Mouse (Mus musculus) heart, adult 18-20 months (tissue): ENCODE measurements at regions not wholly inside any gene's neighbourhood (a gene's known extent, or its start where the extent isn't known, plus 50 kb on each side); places are given as distances from the start of the nearest gene placed in this dataset.
"Not testable (repeated sequence)": the region's sequence is repeated elsewhere in the genome, so short reads cannot be mapped to it uniquely, and the experiment has no call there.

Experiments used
- DNase-seq, 2 experiments: peaks; one replicate each; pipeline ENCODE4 v3.0.0; 2021 to 2022; ENCODE audit warnings: mixed read lengths in 1 of 2

GRCm38 (mm10) chr1:16904690-16905089 is 811.6 kb upstream of the 4930444P10Rik start:
- DNase-seq, result no peak

DNA sequence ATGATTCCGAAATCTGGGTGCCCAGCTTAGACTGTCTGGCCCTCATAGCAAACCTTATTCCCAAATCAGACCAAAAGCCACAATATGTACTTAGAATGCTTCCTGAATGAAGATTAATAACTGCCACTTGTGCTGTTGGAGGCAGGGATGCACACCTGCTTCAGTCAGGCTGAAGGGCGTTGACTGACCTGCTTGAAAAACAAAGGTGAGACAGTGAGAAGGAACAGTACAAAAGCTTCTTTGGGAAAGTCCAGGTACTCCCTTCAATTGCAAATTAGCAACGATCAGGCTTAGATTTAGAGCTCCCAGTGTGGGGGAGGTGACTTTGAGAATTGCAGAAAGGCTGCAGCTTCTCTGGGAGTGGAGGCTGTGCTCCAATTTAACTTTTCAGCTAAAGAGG is 775.3 kb upstream of the 4930444P10Rik start:
- not testable (repeated sequence) for DNase-seq

DNA sequence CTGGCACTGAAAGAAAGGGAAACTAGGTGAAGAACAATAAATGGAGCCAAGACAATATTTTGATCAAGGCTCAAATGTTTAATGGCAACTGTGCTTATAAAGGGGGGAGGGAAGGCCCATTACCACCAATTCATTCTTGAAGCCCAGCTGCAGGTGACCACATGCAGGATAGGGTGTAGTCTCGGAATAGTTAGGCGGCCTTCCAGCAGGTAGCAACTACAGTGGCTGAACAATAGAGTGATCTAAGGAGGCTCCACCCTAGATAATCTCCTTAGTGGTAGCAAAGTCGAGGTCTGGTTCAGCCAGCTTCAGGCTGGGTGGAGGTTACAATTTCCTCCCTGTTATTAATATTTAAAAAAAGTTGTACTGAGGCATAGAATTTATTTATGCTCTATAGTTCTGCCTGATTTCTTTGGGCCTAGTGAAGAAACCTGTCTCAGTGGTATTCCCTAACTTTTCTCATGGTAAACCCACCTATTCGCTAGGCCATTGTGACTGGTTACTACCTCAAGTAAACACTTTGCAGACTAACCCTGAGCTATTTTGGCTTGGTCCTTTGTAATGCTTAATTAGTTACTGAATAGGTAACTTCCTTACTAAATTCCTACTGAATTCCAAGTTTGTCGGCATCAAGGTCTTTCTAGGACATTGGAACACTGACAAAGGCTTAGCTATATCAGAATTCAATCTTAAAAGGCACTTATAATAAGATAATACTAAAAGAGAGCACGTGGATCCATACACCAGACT is 774.1 kb upstream of the 4930444P10Rik start:
- DNase-seq, result not testable (repeated sequence)

DNA sequence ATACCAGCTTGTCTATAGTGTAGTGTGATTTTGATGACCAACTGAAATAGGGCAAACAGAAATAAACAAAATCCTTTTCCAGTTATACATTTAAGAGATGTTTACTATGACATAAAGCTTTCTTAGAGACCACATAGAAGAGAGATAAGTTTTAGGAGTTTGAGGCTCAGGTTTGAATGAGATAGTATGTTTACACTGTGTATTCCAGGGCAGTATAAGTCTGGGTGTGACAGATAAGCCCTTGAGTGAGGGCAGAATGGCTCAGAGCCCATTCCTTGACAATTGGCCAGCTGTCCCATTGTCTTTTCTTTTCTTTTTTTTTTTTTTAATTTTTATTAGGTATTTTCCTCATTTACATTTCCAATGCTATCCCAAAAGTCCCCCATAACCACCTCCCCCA is 744.0 kb upstream of the 4930444P10Rik start:
- DNase-seq, result no peak

DNA sequence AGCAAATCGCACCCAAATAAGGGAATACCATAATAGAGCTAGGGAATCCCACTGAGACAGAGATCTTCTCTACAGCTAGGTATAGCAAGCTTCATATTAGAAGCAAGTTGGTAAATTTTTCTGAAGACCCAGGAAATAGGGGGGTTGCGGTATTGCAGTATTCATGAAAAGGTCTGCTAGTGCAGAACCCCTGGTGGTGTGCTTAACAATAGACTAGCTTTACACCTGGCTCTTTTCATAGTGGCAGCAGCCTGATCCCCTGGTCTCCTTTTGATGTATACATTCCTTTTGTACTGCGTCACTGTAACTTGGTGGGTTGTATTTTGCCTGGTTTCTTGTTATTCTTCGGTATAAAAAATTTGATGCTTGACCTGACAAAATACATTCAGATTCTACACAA is 731.6 kb upstream of the 4930444P10Rik start:
- DNase-seq, result not testable (repeated sequence)

GRCm38 (mm10) chr1:16824057-16824456 is 730.9 kb upstream of the 4930444P10Rik start:
- no peak for DNase-seq

- no peak for DNase-seq
These were observed 728.1 kb upstream of the 4930444P10Rik start for GRCm38 (mm10) chr1:16821186-16821585.

DNA sequence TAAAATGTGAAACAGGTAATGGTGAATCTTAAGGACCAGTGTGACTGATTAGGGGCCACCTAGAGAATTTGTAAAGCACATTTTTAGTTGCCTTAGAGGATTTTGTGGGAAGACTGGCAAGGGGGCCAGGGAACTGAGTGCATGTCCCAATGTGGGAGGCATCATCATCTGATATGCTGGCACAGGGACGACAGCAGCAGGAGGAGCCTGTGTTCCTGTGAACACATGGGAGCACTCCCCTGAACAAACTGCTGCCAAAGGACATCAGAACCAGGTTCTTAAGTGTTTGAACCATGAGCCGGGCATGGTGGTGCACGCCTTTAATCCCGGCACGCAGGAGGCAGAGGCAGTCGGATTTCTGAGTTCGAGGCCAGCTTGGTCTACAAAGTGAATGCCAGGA is 723.4 kb upstream of the 4930444P10Rik start:
- no peak for DNase-seq

DNA sequence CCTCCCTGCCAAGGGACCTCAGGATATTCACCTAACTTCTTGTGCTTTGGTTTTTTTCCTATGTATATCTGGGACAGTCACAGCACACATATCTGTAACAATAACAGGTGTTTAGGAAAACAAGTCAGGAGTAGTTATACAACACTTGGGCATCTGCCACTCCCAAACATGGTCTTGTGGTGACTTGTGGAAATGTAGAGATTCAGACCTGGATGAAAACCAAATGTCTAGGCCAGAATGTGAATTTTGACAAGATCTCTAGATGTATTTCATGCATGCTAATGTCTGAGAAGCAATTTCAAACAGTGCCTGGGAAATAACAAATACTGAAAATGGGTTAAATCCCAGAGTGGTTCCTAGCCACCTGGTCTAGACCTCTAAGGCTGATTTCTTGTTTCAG is 722.6 kb upstream of the 4930444P10Rik start:
- DNase-seq, result no peak

DNA sequence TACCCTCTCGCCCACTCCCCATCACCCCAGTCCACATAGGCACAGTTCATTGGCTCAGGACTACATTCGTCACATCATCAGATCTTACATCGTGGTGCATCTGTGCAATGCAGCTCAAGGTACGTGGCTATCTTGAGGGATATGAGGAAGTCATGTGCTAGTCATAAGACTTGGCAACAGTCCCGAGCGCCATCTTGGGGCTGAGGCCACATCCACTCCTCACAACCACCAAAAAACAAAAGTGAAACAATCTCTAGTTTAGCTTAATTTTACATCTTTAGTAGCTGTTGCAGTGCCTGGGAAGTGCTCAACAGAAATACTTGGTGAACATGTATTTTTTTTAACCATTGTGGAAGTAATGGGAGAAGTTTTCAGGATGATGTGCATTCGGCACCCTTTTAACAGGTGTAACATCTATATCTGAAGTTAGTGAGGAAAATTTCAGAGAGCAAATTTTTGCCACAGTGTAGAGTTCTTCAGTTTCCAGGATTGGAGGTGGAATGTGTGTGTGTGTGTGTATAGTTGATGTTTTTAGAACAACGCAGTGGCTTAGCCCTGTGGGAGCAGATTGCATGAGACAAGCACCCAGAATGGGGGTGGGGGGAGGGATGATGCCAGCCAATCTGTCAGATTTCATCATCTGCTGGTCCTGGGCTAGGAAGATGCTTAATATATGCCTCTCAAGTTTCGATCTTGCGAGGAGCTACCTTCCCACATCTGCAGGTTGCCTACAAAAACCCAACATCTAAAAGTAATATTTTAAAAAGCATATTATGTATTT is 716.4 kb upstream of the 4930444P10Rik start:
- DNase-seq, result no peak

DNA sequence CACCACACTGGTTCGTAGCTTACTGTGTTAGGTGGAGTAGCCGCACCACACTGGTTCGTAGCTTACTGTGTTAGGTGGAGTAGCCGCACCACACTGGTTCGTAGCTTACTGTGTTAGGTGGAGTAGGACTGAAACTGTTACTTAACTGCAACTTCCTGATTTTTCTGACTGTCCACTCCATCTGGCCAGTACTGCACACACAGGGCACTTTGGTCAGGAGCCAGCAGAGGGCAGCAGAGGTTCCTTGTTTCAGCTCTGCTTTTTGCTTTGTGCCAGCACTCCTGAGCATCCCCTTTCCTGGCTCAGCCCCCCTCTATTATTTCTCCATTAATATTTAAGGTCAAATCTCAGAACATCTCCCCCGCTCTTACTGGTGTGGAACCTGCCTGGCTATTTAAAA is 705.2 kb upstream of the 4930444P10Rik start:
- peak; percentile 77 to 87 for DNase-seq

DNA sequence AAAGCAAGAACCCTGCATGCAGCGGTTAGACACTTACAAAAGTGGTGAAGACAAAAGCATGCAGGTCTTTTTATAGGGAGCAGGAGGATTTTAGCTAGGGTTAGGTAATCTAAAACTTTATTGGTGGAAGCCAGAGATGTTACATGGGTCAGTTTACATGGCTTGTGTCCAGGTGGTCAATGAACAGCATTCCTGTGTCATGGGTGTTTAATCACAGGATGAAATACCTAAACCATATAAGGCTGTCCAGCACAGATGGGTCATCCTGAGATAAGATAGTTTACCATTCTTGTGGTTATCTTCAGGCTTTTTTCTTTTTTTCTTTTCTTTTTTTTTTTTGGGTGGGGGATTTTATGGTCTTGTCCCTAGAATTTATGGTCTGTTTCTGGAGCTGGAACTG is 703.3 kb upstream of the 4930444P10Rik start:
- DNase-seq, result no peak

GRCm38 (mm10) chr1:16790733-16791309 is 697.7 kb upstream of the 4930444P10Rik start:
- DNase-seq, result no peak

DNA sequence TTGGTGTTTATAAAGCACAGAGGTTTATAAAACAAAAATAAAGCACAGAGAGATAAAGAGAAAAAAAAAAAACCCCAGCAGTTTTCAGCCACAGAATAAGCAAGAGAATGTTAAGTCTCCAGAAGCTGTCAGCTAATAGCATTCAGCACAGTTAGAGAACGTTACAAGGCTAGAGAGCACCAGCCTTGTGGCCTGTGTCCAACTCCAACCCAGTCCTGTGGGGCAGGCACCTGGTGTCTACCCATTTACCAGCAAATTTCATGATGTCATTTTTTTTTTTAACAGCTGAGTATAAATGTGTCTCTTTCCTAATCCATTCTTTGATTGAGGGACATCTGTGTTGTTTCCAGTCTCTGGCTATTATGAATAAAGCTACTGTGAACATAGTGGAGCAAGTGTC is 686.7 kb upstream of the 4930444P10Rik start:
- no peak for DNase-seq

DNA sequence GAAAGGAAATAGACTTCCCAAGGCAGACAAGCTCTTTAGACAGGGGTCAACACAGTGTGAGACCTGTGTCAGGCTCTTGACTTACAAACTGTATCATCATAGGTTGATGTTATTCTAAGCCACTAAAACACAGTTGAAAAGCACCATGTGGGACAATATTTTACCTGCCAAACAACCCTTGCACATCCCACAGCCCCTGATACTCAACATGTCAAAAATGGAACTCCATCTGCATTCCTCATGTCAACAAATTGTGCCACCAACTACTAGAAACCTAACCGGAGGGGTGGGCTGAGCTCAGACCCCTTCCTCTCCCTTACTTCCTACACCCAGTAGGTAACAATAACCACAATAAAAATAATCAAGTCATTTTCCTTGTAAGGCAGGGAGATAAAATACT is 667.8 kb upstream of the 4930444P10Rik start:
- no peak for DNase-seq
